Mouse (Mus musculus) neural tube, embryonic 11.5 days (tissue): ENCODE data around the gene Kif22. TPM values are rescaled to one million over a fixed set of nuclear protein-coding genes. Genes with fewer than 3 reads are reported as not detected.
A peak's percentile ranks its signal among the peaks of the same experiment; 100 is the strongest.

Experiments
- ATAC-seq: fragments of 200-750 bp; cut with Nextera tagmentation; 2 replicates; pipeline ENCODE4 v1.8.0; 2017; ENCODE audit warnings: moderate number of reproducible peaks, mild to moderate bottlenecking, moderate TSS enrichment, moderate library complexity; ENCODE audit not compliant: insufficient read depth, low FRiP score, low TSS enrichment
- DNase-seq: peaks from one replicate; pipeline ENCODE4 v3.0.0-alpha.2; 2015; ENCODE audit warnings: low spot score
- H3K27ac ChIP-seq: fragments of 300-500 bp; sonication (generic); 2 replicates; pipeline ENCODE4 v1.5.1; 2014; ENCODE audit warnings: low read depth, mild to moderate bottlenecking, low read length
- H3K27me3 ChIP-seq: fragments of 300-500 bp; sonication (generic); 2 replicates; pipeline ENCODE4 v1.6.1; 2014; ENCODE audit warnings: mild to moderate bottlenecking, low read length, mixed read lengths; ENCODE audit not compliant: control insufficient read depth, insufficient read depth
- H3K36me3 ChIP-seq: fragments of 300-500 bp; sonication (generic); 2 replicates; pipeline ENCODE4 v1.6.1; 2014; ENCODE audit warnings: mild to moderate bottlenecking, low read length, moderate library complexity, mixed read lengths; ENCODE audit not compliant: control insufficient read depth, insufficient read depth
- H3K4me1 ChIP-seq: fragments of 300-500 bp; sonication (generic); 2 replicates; pipeline ENCODE4 v1.6.1; 2014; ENCODE audit warnings: low read length, mixed read lengths; ENCODE audit not compliant: control insufficient read depth, insufficient read depth
- H3K4me2 ChIP-seq: fragments of 300-500 bp; sonication (generic); 2 replicates; pipeline ENCODE4 v1.6.1; 2014; ENCODE audit warnings: low read depth, mild to moderate bottlenecking, moderate library complexity
- H3K4me3 ChIP-seq: fragments of 300-500 bp; sonication (generic); 2 replicates; pipeline ENCODE4 v1.5.1; 2014; ENCODE audit warnings: low read depth, low read length
- H3K9ac ChIP-seq: fragments of 300-500 bp; sonication (generic); 2 replicates; pipeline ENCODE4 v1.6.1; 2014; ENCODE audit warnings: mild to moderate bottlenecking, low read length
- H3K9me3 ChIP-seq: fragments of 300-500 bp; sonication (generic); 2 replicates; pipeline ENCODE4 v1.6.1; 2016; ENCODE audit warnings: low read length; ENCODE audit not compliant: control insufficient read depth
- WGBS: fragments of 180-500 bp; shearing (Covaris S2); extraction: QIAGEN DNeasy Blood & Tissue Kit; methylation state at CpG from one replicate; pipeline ENCODE4 v1.1.7; 2014; 5-methylcytosine and 5-hydroxymethylcytosine counted together
- polyA plus RNA-seq: library from polyadenylated mRNA; unstranded; fragments of >200 nt; fragmentation: Nextera tagmentation; extraction: Ambion mirVana; gene quantifications from 2 replicates; pipeline ENCODE4 v1.2.1, GENCODE M21; 2014

Kif22 gene
- polyA plus RNA-seq, 1 experiment from 2014 or later, result 168 TPM

DNA sequence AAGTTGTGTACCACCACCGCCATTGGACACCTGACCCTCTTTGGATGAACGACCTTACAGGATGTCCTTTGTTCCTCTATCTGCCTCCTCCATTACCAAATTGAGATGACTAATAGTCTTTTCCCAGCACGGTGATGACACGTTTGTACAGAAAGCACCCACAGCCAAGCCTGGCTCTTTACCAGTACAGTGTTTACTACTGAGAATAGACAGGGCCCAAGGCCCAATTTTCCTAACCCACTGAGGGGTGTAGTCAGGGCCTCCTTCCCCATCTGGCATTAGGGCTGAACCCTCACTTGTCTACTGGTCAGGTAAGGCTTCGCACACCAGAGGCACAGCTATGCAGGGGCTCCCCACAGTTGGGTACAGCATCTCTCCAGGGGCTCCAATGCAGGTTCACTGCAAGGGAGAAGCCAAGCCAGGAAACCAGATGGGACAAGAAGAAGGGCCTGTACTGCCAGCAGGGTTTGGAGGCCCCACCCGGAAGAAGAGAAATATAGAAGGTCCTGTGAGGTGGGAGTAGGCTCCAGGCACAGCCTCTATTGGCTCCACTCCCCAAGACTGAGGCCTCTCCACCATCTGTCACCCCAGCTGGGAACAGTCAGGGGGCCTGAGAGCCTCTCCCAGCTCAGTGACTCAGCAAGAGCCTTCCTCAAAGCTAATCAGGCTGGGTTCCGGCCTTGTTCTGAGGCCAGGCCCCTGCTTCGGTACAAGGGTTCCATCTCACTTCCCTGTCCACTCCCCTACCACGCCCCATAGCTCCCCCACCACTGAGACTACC lies 33.8 kb downstream of the Kif22 start:
- Histone ChIP-seq H3K9ac (peak overlapping the region; percentile 3), H3K27me3 (no peaks in the 10 kb centered on the region), H3K4me2 (no peak overlapping the region), H3K9me3 (no peaks in the 10 kb centered on the region), H3K4me1 (no peaks in the 10 kb centered on the region), H3K27ac (peak overlapping the region; percentile 56; the same call in 1 of the 2 replicates), H3K36me3 (no peaks in the 10 kb centered on the region; the same call in 1 of the 2 replicates), H3K4me3 (no peak overlapping the region)
- WGBS, result 72% methylated on average over 9 of the region's 9 CpGs
- ATAC-seq, result no peak
- no peak for DNase-seq

DNA sequence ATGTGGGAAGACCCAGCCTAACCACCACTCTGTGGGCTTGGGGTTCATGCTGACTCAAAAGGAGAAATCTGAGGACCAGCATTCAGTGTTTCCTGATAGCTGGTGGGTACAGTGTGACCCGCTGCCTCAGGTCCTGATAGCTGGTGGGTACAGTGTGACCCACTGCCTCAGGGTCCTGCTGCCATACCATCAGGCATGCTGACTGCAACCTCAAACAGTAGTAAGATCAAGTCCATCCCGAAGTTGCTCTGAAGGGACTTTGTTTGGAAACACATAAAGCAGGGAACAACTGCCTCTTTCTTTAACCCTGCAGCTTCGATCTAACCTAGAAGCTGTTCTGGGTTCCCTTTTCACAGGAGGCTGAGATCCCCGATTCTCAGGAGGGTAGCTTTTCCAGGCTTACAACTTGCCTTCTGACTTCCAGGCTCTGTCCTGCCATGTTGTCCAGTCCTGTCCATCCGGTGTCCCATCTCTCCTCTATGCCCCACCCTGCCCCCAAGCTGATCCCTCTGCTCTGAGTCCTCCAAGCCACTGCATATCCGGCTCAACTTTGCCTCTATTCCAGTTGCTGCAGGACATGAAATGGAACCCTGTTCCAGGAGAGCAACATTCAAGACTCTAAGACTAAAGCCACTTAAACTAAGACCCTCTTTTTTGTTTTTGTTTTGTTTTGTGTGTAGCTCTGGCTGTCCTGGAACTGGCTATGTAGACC lies 34.8 kb downstream of the Kif22 start:
- Histone ChIP-seq H3K4me2 (no peak overlapping the region), H3K9me3 (no peaks in the 10 kb centered on the region), H3K4me1 (no peaks in the 10 kb centered on the region), H3K36me3 (no peaks in the 10 kb centered on the region; the same call in 1 of the 2 replicates), H3K9ac (no peak overlapping the region), H3K27me3 (no peaks in the 10 kb centered on the region), H3K4me3 (no peak overlapping the region), H3K27ac (no peak overlapping the region)
- no peak for DNase-seq
- WGBS, result 85% methylated on average over 6 of the region's 6 CpGs
- no peak for ATAC-seq

DNA sequence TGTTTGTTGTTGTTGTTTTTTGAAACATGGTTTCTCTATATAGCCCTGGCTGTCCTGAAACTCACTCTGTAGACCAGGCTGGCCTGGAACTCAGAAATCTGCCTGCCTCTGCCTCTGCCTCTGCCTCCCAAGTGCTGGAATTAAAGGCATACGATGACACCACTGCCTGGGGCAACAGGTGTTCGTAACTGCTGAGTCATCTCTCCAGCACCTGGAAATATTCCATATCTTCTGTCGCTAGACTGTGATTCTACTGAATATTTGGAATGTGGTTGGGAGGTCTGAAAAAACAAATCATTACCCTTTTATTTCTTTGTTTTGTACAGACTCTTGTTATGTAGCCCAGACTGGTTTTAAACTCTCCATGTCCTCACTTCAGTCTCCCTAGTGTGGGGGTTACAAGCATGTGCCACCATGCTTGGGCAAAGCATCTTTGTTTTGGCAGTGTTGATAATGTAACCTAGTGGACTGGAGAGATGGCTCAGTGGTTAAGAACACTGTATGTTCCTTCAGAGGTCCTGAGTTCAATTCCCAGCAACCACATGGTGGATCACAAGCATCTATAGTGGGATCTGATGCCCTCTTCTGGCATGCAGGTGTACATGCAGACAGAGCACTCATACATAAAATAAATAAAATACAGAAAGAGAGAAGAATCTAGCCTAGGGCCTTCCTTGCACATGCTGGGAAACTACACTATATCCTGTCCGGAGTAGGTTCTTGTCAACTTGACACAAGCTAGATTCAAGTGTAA lies 38.0 kb downstream of the Kif22 start:
- H3K4me3 ChIP-seq, result no peak overlapping the region

DNA sequence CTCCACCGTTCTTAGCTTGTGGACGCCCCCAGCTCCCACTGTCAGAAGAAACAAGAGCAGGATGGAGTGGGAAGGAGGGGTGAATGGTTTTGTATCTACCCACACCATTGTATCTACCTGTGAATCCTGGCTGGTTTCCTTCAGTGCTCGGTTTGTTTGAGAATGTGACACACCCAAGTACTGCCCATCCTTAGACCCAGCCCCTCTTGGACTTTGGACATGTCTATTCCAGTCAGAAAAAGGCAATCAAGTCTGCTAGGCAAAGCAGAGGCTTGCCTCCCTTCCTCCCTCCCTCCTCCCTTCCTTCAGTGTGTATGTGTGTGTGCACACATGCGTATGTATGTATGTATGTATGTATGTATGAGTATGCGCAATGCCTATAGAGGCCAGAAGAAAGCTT lies 38.7 kb downstream of the Kif22 start:
- WGBS, result 91% methylated on average over 5 of the region's 5 CpGs
- ATAC-seq, result no peak

More for the DNA sequence above, 38.0 kb downstream of the Kif22 start:
- Histone ChIP-seq H3K36me3 (no peaks in the 10 kb centered on the region), H3K4me2 (no peak overlapping the region), H3K27ac (no peak overlapping the region), H3K4me1 (no peaks in the 10 kb centered on the region), H3K9ac (no peak overlapping the region), H3K27me3 (no peaks in the 10 kb centered on the region), H3K9me3 (no peaks in the 10 kb centered on the region)
- 92% methylated on average over 4 of the region's 4 CpGs for WGBS
- ATAC-seq, result no peak
- DNase-seq, result no peak

DNA sequence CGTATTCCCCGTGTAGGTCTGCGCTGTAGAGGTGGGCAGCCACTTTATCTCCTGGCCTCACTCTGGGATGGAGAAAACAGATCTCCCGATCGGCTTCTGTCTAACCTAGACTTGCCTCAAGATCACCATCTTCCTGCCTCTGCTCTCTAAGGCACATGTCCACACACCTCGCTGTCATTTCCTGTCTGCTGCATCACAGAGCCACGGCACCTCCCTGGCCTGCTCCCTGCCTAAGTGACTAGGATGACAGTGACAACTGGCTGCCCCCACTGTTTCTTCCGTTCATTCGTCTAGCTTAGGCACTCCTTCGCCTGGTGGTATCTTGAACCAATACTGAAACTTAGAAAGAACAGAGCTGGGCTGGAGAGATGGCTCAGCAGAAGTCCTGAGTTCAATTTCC lies 42.7 kb downstream of the Kif22 start:
- ATAC-seq (no peak), DNase-seq (no peak)
- Histone ChIP-seq H3K9ac (no peak overlapping the region), H3K36me3 (no peaks in the 10 kb centered on the region), H3K27ac (no peak overlapping the region), H3K4me3 (no peak overlapping the region), H3K4me1 (no peaks in the 10 kb centered on the region), H3K4me2 (no peak overlapping the region), H3K9me3 (no peaks in the 10 kb centered on the region), H3K27me3 (no peaks in the 10 kb centered on the region)
- 84% methylated on average over 10 of the region's 10 CpGs for WGBS

More for the DNA sequence above, 38.7 kb downstream of the Kif22 start:
- no peaks in the 10 kb centered on the region for H3K36me3 ChIP-seq
- H3K27ac ChIP-seq, result no peak overlapping the region
- H3K27me3 ChIP-seq, result no peaks in the 10 kb centered on the region
- no peak for DNase-seq
- H3K4me1 ChIP-seq, result no peaks in the 10 kb centered on the region
- H3K9me3 ChIP-seq, result no peaks in the 10 kb centered on the region
- H3K4me2 ChIP-seq, result no peak overlapping the region
- no peak overlapping the region for H3K4me3 ChIP-seq
- H3K9ac ChIP-seq, result no peak overlapping the region

DNA sequence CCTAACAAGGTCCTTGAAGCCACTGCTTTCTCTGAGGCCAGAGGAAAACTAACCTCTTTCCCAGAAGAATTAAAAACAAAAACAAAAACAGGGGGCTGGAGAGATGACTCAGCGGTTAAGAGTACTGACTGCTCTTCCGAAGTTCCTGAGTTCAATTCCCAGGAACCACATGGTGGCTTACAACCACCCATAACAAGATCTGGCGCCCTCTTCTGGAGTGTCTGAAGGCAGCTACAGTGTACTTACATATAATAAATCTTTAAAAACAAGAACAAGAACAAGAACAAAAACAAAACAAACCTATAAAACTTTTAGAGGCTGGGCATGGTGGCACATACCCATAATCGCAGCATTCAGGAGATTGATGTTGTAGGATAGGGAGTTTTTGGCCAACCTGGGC lies 45.8 kb downstream of the Kif22 start:
- Histone ChIP-seq H3K4me2 (no peak overlapping the region), H3K4me3 (no peak overlapping the region), H3K4me1 (no peaks in the 10 kb centered on the region), H3K9me3 (no peaks in the 10 kb centered on the region), H3K27ac (no peak overlapping the region), H3K9ac (no peak overlapping the region), H3K36me3 (no peaks in the 10 kb centered on the region), H3K27me3 (no peaks in the 10 kb centered on the region)
- no peak for DNase-seq
- ATAC-seq, result no peak
- WGBS, result 86% methylated on average over 4 of the region's 4 CpGs

DNA sequence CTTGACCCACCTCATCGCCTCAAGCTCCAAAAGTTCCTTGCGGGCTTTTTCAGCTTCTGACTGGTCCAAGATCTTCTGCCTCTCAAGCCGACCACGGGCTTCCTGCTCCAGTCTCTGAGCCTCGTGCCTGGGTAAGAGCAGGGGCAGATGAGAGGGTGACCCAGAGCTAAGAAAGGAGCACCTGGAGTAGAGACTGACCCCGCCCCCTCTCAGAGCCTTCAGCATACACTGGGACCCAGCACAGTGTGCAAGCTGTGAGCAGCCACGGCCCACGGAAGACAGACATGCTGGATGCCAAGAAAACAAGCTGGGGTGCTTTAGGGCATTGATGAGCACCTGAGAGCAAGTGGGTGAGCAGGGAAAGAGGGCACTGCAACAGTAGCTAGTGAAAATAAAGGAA lies 53.5 kb downstream of the Kif22 start:
- H3K36me3 ChIP-seq, result no peaks in the 10 kb centered on the region
- H3K4me2 ChIP-seq, result no peak overlapping the region
- no peak overlapping the region for H3K4me3 ChIP-seq
- 69% methylated on average over 8 of the region's 8 CpGs for WGBS
- no peaks in the 10 kb centered on the region for H3K27me3 ChIP-seq
- H3K9ac ChIP-seq, result no peak overlapping the region
- no peaks in the 10 kb centered on the region for H3K9me3 ChIP-seq
- no peak overlapping the region for H3K27ac ChIP-seq
- ATAC-seq, result no peak
- DNase-seq, result no peak
- H3K4me1 ChIP-seq, result no peaks in the 10 kb centered on the region

DNA sequence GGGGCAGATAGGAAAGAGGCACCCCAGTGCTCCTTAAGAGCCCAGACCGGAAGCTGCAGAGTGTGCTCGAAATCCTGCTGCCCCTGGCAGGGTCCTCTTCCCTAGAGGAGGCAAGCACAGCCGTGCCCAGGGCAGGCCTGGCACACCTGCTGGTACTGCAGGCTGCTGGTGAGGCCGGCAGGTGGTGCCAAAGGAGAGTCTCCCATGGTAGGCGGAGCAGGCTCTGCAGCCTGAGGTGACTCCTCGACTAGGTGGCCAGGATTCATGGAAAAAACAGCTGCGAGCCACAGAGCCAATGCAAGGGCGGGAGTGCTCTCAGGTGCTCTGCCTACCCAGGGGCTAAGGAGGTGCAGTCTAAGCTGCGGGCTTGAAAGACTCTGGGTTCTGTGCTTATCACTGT lies 56.0 kb downstream of the Kif22 start:
- WGBS, result 44% methylated on average over 9 of the region's 9 CpGs

More for the DNA sequence above, 56.0 kb downstream of the Kif22 start:
- no peaks in the 10 kb centered on the region for H3K9me3 ChIP-seq
- no peak overlapping the region for H3K9ac ChIP-seq
- no peak for ATAC-seq
- H3K27ac ChIP-seq, result no peak overlapping the region
- no peak overlapping the region for H3K4me3 ChIP-seq
- H3K4me2 ChIP-seq, result no peak overlapping the region
- DNase-seq, result no peak
- no peaks in the 10 kb centered on the region for H3K36me3 ChIP-seq
- H3K27me3 ChIP-seq, result no peaks in the 10 kb centered on the region
- no peaks in the 10 kb centered on the region for H3K4me1 ChIP-seq
